Comparison of ENCODE assay signal across 8 mouse cellular contexts in genomic region chr11:69098762-69099091, GRCm38 (mm10). TPM values are rescaled to one million over a fixed set of nuclear protein-coding genes. Genes with fewer than 3 reads are reported as not detected.
DNase-seq lines count a peak whose midpoint lies in the region; ATAC-seq and TF ChIP-seq lines count a peak whose summit lies in the region.

No protein-coding gene starts in this region.

- TF ChIP-seq CTCF in embryonic fibroblast, embryonic 13.5 days (IDR thresholded peaks at IDR 0.05; ENCODE audit: borderline replicate concordance, insufficient read depth, low read length): no peak
- no peak for TF ChIP-seq CTCF in liver, adult 2 months (IDR thresholded peaks at IDR 0.05; ENCODE audit: low read depth, low read length)

- peaks cover 13% of the 10 kb centered on the region; the same call in 1 of the 2 replicates for H3K79me2 ChIP-seq in liver, adult 2 months (ENCODE audit: control insufficient read depth, insufficient read depth, low read length)

- DNase-seq in 3134 (ENCODE audit: extremely low read depth, insufficient read length, low spot score): peak; percentile 98
- peak; percentile 94 to 98 for DNase-seq in adrenal gland, postnatal 4 days (ENCODE audit: low spot score in 2 of 2)
- peak; percentile 98 for DNase-seq in heart, embryonic 10.5 days (ENCODE audit: low spot score)
- DNase-seq in liver, adult 2 months (ENCODE audit: extremely low read depth, low read depth, low spot score): peak; percentile 92
- DNase-seq in spleen, postnatal 36 days (ENCODE audit: low spot score in 2 of 2): peak; percentile 95 to 96

- H3K27me3 ChIP-seq in heart, embryonic 10.5 days (ENCODE audit: insufficient read depth, poor library complexity, severe bottlenecking): no peaks in the 10 kb centered on the region
- H3K27me3 ChIP-seq in kidney, embryonic 16.5 days (ENCODE audit: insufficient read depth, low read length): no peaks in the 10 kb centered on the region
- H3K27me3 ChIP-seq in liver, adult 2 months (ENCODE audit: control insufficient read depth, insufficient read depth, low read length): no peaks in the 10 kb centered on the region

- H3K36me3 ChIP-seq in heart, embryonic 10.5 days: peaks cover 34% of the 10 kb centered on the region
- peaks cover 30% of the 10 kb centered on the region for H3K36me3 ChIP-seq in kidney, embryonic 16.5 days (ENCODE audit: insufficient read depth, low read length)
- peaks cover 32% of the 10 kb centered on the region for H3K36me3 ChIP-seq in liver, adult 2 months (ENCODE audit: control insufficient read depth, insufficient read depth, low read length)

- peak overlapping the region; percentile 70 for H3K27ac ChIP-seq in embryonic fibroblast, embryonic 13.5 days (ENCODE audit: insufficient read depth, low read length)
- H3K27ac ChIP-seq in heart, embryonic 10.5 days: peak overlapping the region; percentile 90
- H3K27ac ChIP-seq in kidney, embryonic 16.5 days (ENCODE audit: low read length): peak overlapping the region; percentile 89
- H3K27ac ChIP-seq in liver, adult 2 months (replicated peaks; ENCODE audit: insufficient read depth, low read depth, low read length): peak overlapping the region; percentile 92

- peak; percentile 37 for TF ChIP-seq POLR2A in embryonic fibroblast, embryonic 13.5 days (IDR thresholded peaks at IDR 0.05; ENCODE audit: low read depth, low read length)
- peak; percentile 57 for TF ChIP-seq POLR2A in liver, adult 2 months (IDR thresholded peaks at IDR 0.05; ENCODE audit: extremely low read depth, insufficient read depth, low read length)

- WGBS in heart, embryonic 10.5 days: under 1% methylated on average over 19 of the region's 19 CpGs
- under 1% methylated on average over 19 of the region's 19 CpGs for WGBS in kidney, embryonic 16.5 days
- 0% methylated on average over 19 of the region's 19 CpGs for WGBS in liver, adult 2 months

- H3K4me2 ChIP-seq in kidney, embryonic 16.5 days (replicated peaks; ENCODE audit: low read depth, low read length): peak overlapping the region; percentile 97

- H3K9ac ChIP-seq in kidney, embryonic 16.5 days (replicated peaks; ENCODE audit: low read length): peak overlapping the region; percentile 74
- peak overlapping the region; percentile 72 for H3K9ac ChIP-seq in liver, adult 2 months (ENCODE audit: low read depth, low read length)

- H3K4me3 ChIP-seq in embryonic fibroblast, embryonic 13.5 days (ENCODE audit: insufficient read depth, low read length): peak overlapping the region; percentile 76
- H3K4me3 ChIP-seq in heart, embryonic 10.5 days: peak overlapping the region; percentile 73
- peak overlapping the region; percentile 63 for H3K4me3 ChIP-seq in kidney, embryonic 16.5 days (ENCODE audit: low read length)
- H3K4me3 ChIP-seq in liver, adult 2 months (ENCODE audit: insufficient read depth, low read depth, low read length): peak overlapping the region; percentile 62

- no peaks in the 10 kb centered on the region for H3K9me3 ChIP-seq in heart, embryonic 10.5 days
- H3K9me3 ChIP-seq in kidney, embryonic 16.5 days (ENCODE audit: low read length): no peaks in the 10 kb centered on the region

- peaks cover 12% of the 10 kb centered on the region for H3K4me1 ChIP-seq in embryonic fibroblast, embryonic 13.5 days (ENCODE audit: control insufficient read depth, insufficient read depth, low read length)
- peaks cover 56% of the 10 kb centered on the region for H3K4me1 ChIP-seq in heart, embryonic 10.5 days
- H3K4me1 ChIP-seq in kidney, embryonic 16.5 days (ENCODE audit: insufficient read depth, low read length): peaks cover 50% of the 10 kb centered on the region
- peaks cover 12% of the 10 kb centered on the region for H3K4me1 ChIP-seq in liver, adult 2 months (ENCODE audit: control insufficient read depth, insufficient read depth, low read length)

- peak; percentile 3; the same call in 1 of the 2 replicates for ATAC-seq in kidney, embryonic 16.5 days (ENCODE audit: low FRiP score, low TSS enrichment)
- peak; percentile 47 for ATAC-seq in monocyte, adult 5-6 weeks (replicated peaks; ENCODE audit: insufficient number of reproducible peaks, low FRiP score, low TSS enrichment, poor library complexity, severe bottlenecking)

RNA-seq across cellular contexts. Expression of gene Per1, which starts 3.7 kb away (rescaled TPM):
- 100 to 1,000 TPM in 1 of 2 experiments, 10 to 100 TPM in 1; 99.4 to 130 TPM for total RNA-seq in adrenal gland, postnatal 4 days (2021)
- 23.1 and 30.9 TPM in 2 replicates for polyA plus RNA-seq in embryonic fibroblast, embryonic 13.5 days (2011; ENCODE audit: insufficient read length, low read depth, missing spikeins)
- 8.0 and 8.8 TPM in 2 replicates for polyA plus RNA-seq in heart, embryonic 10.5 days (2016; fragmentation: Nextera tagmentation; extraction: Ambion mirVana)
- 11.4 and 15.6 TPM in 2 replicates for polyA plus RNA-seq in kidney, embryonic 16.5 days (2015; fragmentation: Nextera tagmentation; extraction: Ambion mirVana)
- 8.0 and 9.0 TPM in 2 replicates for total RNA-seq in liver, adult 2 months (2014; rRNA removed)
- 4.6 and 6.9 TPM in 2 replicates for polyA plus RNA-seq in liver, adult 2 months (2012; rRNA removed)
- total RNA-seq in monocyte, adult 5-6 weeks (2017): 44.9 to 89.7 TPM (median 81.1 TPM) in 3 replicates

RNA-seq across cellular contexts. Expression of gene Vamp2, which starts 10.4 kb away (rescaled TPM):
- 100 to 1,000 TPM; 208 to 226 TPM for total RNA-seq in adrenal gland, postnatal 4 days (2021)
- 51.1 and 58.3 TPM in 2 replicates for polyA plus RNA-seq in embryonic fibroblast, embryonic 13.5 days (2011; ENCODE audit: insufficient read length, low read depth, missing spikeins)
- 85.8 and 93.0 TPM in 2 replicates for polyA plus RNA-seq in heart, embryonic 10.5 days (2016; fragmentation: Nextera tagmentation; extraction: Ambion mirVana)
- 81.5 and 114 TPM in 2 replicates for polyA plus RNA-seq in kidney, embryonic 16.5 days (2015; fragmentation: Nextera tagmentation; extraction: Ambion mirVana)
- total RNA-seq in liver, adult 2 months (2014; rRNA removed): 5.2 and 6.4 TPM in 2 replicates
- 21.7 and 36.9 TPM in 2 replicates for polyA plus RNA-seq in liver, adult 2 months (2012; rRNA removed)
- 13.1 to 89.9 TPM (median 23.6 TPM) in 3 replicates for total RNA-seq in monocyte, adult 5-6 weeks (2017)

RNA-seq across cellular contexts. Expression of gene Hes7, which starts 21.5 kb away (rescaled TPM):
- total RNA-seq in adrenal gland, postnatal 4 days (2021): under 1 TPM; 0.51 to 0.59 TPM
- polyA plus RNA-seq in embryonic fibroblast, embryonic 13.5 days (2011; ENCODE audit: insufficient read length, low read depth, missing spikeins): not detected in 2 replicates
- 0.60 and 0.63 TPM in 2 replicates for polyA plus RNA-seq in heart, embryonic 10.5 days (2016; fragmentation: Nextera tagmentation; extraction: Ambion mirVana)
- 0.39 and 0.51 TPM in 2 replicates for polyA plus RNA-seq in kidney, embryonic 16.5 days (2015; fragmentation: Nextera tagmentation; extraction: Ambion mirVana)
- not detected in 2 replicates for total RNA-seq in liver, adult 2 months (2014; rRNA removed)
- polyA plus RNA-seq in liver, adult 2 months (2012; rRNA removed): 0.05 TPM in 1 of 2 replicates, not detected in the other
- total RNA-seq in monocyte, adult 5-6 weeks (2017): 0.49 TPM in 1 of 3 replicates, not detected in the others

RNA-seq across cellular contexts. Expression of gene 9130213A22Rik, which starts 23.7 kb away (rescaled TPM):
- total RNA-seq in adrenal gland, postnatal 4 days (2021): 1 to 10 TPM; 1.3 to 1.4 TPM
- 0.88 and 1.1 TPM in 2 replicates for polyA plus RNA-seq in embryonic fibroblast, embryonic 13.5 days (2011; ENCODE audit: insufficient read length, low read depth, missing spikeins)
- 0.16 and 0.17 TPM in 2 replicates for polyA plus RNA-seq in heart, embryonic 10.5 days (2016; fragmentation: Nextera tagmentation; extraction: Ambion mirVana)
- 0.33 and 0.42 TPM in 2 replicates for polyA plus RNA-seq in kidney, embryonic 16.5 days (2015; fragmentation: Nextera tagmentation; extraction: Ambion mirVana)
- 0.13 TPM in 1 of 2 replicates, not detected in the other for total RNA-seq in liver, adult 2 months (2014; rRNA removed)
- polyA plus RNA-seq in liver, adult 2 months (2012; rRNA removed): 0.05 and 0.10 TPM in 2 replicates
- not detected in 3 replicates for total RNA-seq in monocyte, adult 5-6 weeks (2017)

RNA-seq across cellular contexts. Expression of gene Aloxe3, which starts 27.0 kb away (rescaled TPM):
- total RNA-seq in adrenal gland, postnatal 4 days (2021): under 1 TPM; 0.67 to 0.73 TPM
- polyA plus RNA-seq in embryonic fibroblast, embryonic 13.5 days (2011; ENCODE audit: insufficient read length, low read depth, missing spikeins): 0.27 TPM in 1 of 2 replicates, not detected in the other
- 0.16 and 0.25 TPM in 2 replicates for polyA plus RNA-seq in heart, embryonic 10.5 days (2016; fragmentation: Nextera tagmentation; extraction: Ambion mirVana)
- polyA plus RNA-seq in kidney, embryonic 16.5 days (2015; fragmentation: Nextera tagmentation; extraction: Ambion mirVana): 0.32 and 0.76 TPM in 2 replicates
- total RNA-seq in liver, adult 2 months (2014; rRNA removed): not detected in 2 replicates
- 0.09 TPM in 1 of 2 replicates, not detected in the other for polyA plus RNA-seq in liver, adult 2 months (2012; rRNA removed)
- total RNA-seq in monocyte, adult 5-6 weeks (2017): 0.32 to 0.57 TPM in 2 of 3 replicates, not detected in the other

Comparison
In these comparisons a context has a peak if more than half of its experiments do, and no peak if none do; other contexts are left out.
1. Peak in every context shown above with its lines: DNase-seq, ATAC-seq, H3K4me3 ChIP-seq and H3K27ac ChIP-seq.